Mouse (Mus musculus) small intestine, adult 2 months (tissue): ENCODE measurements around the gene Rph3a.

Source experiments
- CTCF ChIP-seq: fragments of 200-500 bp; IDR thresholded peaks from 2 replicates; pipeline ENCODE4 v1.5.1; 2012; ENCODE audit warnings: low read depth, mild to moderate bottlenecking, control low read depth, inconsistent platforms, low read length, moderate library complexity, mixed read lengths; ENCODE audit not compliant: insufficient replicate concordance, insufficient read length; ENCODE audit errors: extremely low read depth
- POLR2A ChIP-seq: fragments of 200-500 bp; IDR thresholded peaks from 2 replicates; pipeline ENCODE4 v1.6.1; 2012; ENCODE audit warnings: low read depth, mild to moderate bottlenecking, control low read depth, inconsistent platforms, low read length, moderate library complexity

- no peak for TF ChIP-seq CTCF
- TF ChIP-seq POLR2A: no peak
These were observed 114.5 kb downstream of the Rph3a start for GRCm38 (mm10) chr5:120895231-120895900.
